7 mouse cellular contexts compared by ENCODE assay signal in genomic region chr2:136670539-136671271, GRCm38 (mm10). TPM values are rescaled to one million over a fixed set of nuclear protein-coding genes. Genes with fewer than 3 reads are reported as not detected.
DNase-seq lines count a peak whose midpoint lies in the region; ATAC-seq and TF ChIP-seq lines count a peak whose summit lies in the region.

No protein-coding gene starts in this region.

- peak; percentile 68 for DNase-seq in adipocyte (ENCODE audit: low spot score)
- DNase-seq in cerebellum, adult 11-12 months = peak; percentile 89
- peak; percentile 74 for DNase-seq in telencephalon, adult 2 months (ENCODE audit: low read depth, low spot score)
- no peak for DNase-seq in liver, postnatal 0 days

- WGBS in forebrain, embryonic 16.5 days = 30% methylated on average over 9 of the region's 9 CpGs
- WGBS in limb, embryonic 13.5 days = 34% methylated on average over 9 of the region's 9 CpGs
- WGBS in kidney, embryonic 14.5 days = 49% methylated on average over 9 of the region's 9 CpGs
- 51% methylated on average over 9 of the region's 9 CpGs for WGBS in liver, postnatal 0 days (ENCODE audit: insufficient replicate concordance)

- H3K9ac ChIP-seq in forebrain, embryonic 16.5 days (replicated peaks; ENCODE audit: low read depth, low read length) = no peak overlapping the region
- no peak overlapping the region for H3K9ac ChIP-seq in limb, embryonic 13.5 days
- no peak overlapping the region for H3K9ac ChIP-seq in kidney, embryonic 14.5 days (ENCODE audit: low read depth, low read length)
- no peak overlapping the region for H3K9ac ChIP-seq in liver, postnatal 0 days (replicated peaks)

- H3K27ac ChIP-seq in forebrain, embryonic 16.5 days (ENCODE audit: low read length) = peak overlapping the region; percentile 71
- no peak overlapping the region for H3K27ac ChIP-seq in limb, embryonic 13.5 days
- no peak overlapping the region for H3K27ac ChIP-seq in kidney, embryonic 14.5 days (ENCODE audit: low read depth, low read length)
- no peak overlapping the region for H3K27ac ChIP-seq in liver, postnatal 0 days (ENCODE audit: low read depth)

- H3K36me3 ChIP-seq in forebrain, embryonic 16.5 days (ENCODE audit: control insufficient read depth, insufficient read depth) = no peaks in the 10 kb centered on the region
- H3K36me3 ChIP-seq in limb, embryonic 13.5 days = no peaks in the 10 kb centered on the region
- H3K36me3 ChIP-seq in kidney, embryonic 14.5 days (ENCODE audit: control insufficient read depth, insufficient read depth, low read length) = no peaks in the 10 kb centered on the region
- no peaks in the 10 kb centered on the region for H3K36me3 ChIP-seq in liver, postnatal 0 days (replicated peaks; ENCODE audit: insufficient read depth, low read length)

- H3K27me3 ChIP-seq in forebrain, embryonic 16.5 days (replicated peaks; ENCODE audit: control insufficient read depth, insufficient read depth, low read length) = no peaks in the 10 kb centered on the region
- H3K27me3 ChIP-seq in limb, embryonic 13.5 days = no peaks in the 10 kb centered on the region
- H3K27me3 ChIP-seq in kidney, embryonic 14.5 days (ENCODE audit: control insufficient read depth, insufficient read depth, low read length) = no peaks in the 10 kb centered on the region
- H3K27me3 ChIP-seq in liver, postnatal 0 days (ENCODE audit: insufficient read depth, low read length) = no peaks in the 10 kb centered on the region

- H3K4me2 ChIP-seq in forebrain, embryonic 16.5 days (ENCODE audit: low read length) = no peak overlapping the region; the same call in 1 of the 2 replicates
- H3K4me2 ChIP-seq in limb, embryonic 13.5 days (replicated peaks) = 0 out of 2 replicates have a peak overlapping the region, but pooled peaks have one; percentile 7
- no peak overlapping the region for H3K4me2 ChIP-seq in kidney, embryonic 14.5 days (replicated peaks; ENCODE audit: low read depth, low read length)
- no peak overlapping the region for H3K4me2 ChIP-seq in liver, postnatal 0 days (ENCODE audit: low read depth, low read length)

- no peak for TF ChIP-seq CTCF in liver, postnatal 0 days (IDR thresholded peaks at IDR 0.05; ENCODE audit: low read depth)

- ATAC-seq in forebrain, embryonic 16.5 days = peak; percentile 86
- no peak for ATAC-seq in limb, embryonic 13.5 days (ENCODE audit: low FRiP score, low read depth)
- no peak for ATAC-seq in kidney, embryonic 14.5 days (ENCODE audit: low FRiP score, low TSS enrichment)
- ATAC-seq in liver, postnatal 0 days = no peak

- peaks cover 11% of the 10 kb centered on the region for H3K4me1 ChIP-seq in forebrain, embryonic 16.5 days (replicated peaks; ENCODE audit: control insufficient read depth, insufficient read depth, low read length)
- H3K4me1 ChIP-seq in limb, embryonic 13.5 days = peaks cover 15% of the 10 kb centered on the region
- no peaks in the 10 kb centered on the region for H3K4me1 ChIP-seq in kidney, embryonic 14.5 days (ENCODE audit: control insufficient read depth, insufficient read depth, low read length)
- no peaks in the 10 kb centered on the region for H3K4me1 ChIP-seq in liver, postnatal 0 days (ENCODE audit: insufficient read depth)

- no peaks in the 10 kb centered on the region for H3K9me3 ChIP-seq in forebrain, embryonic 16.5 days (ENCODE audit: control insufficient read depth, low read length)
- no peaks in the 10 kb centered on the region for H3K9me3 ChIP-seq in limb, embryonic 13.5 days
- H3K9me3 ChIP-seq in kidney, embryonic 14.5 days (ENCODE audit: control insufficient read depth, low read length) = no peaks in the 10 kb centered on the region
- H3K9me3 ChIP-seq in liver, postnatal 0 days (ENCODE audit: low read length) = no peaks in the 10 kb centered on the region

- no peak for TF ChIP-seq EP300 in liver, postnatal 0 days (IDR thresholded peaks at IDR 0.05; ENCODE audit: low read depth)

- no peak overlapping the region for H3K4me3 ChIP-seq in forebrain, embryonic 16.5 days (replicated peaks; ENCODE audit: low read length)
- no peak overlapping the region for H3K4me3 ChIP-seq in limb, embryonic 13.5 days
- H3K4me3 ChIP-seq in kidney, embryonic 14.5 days (ENCODE audit: low read length) = no peak overlapping the region
- H3K4me3 ChIP-seq in liver, postnatal 0 days (ENCODE audit: low read depth, low read length) = no peak overlapping the region

RNA-seq across cellular contexts. Expression of gene Snap25, which starts 42.5 kb away (rescaled TPM):
- polyA plus RNA-seq in forebrain, embryonic 16.5 days (2015; fragmentation: Nextera tagmentation; extraction: Ambion mirVana) = 134 and 169 TPM in 2 replicates
- 0.71 and 0.94 TPM in 2 replicates for polyA plus RNA-seq in limb, embryonic 13.5 days (2015; fragmentation: Nextera tagmentation; extraction: Ambion mirVana)
- 0.31 and 0.59 TPM in 2 replicates for polyA plus RNA-seq in kidney, embryonic 14.5 days (2014; fragmentation: Nextera tagmentation; extraction: Ambion mirVana)
- polyA plus RNA-seq in liver, postnatal 0 days (2015; fragmentation: Nextera tagmentation; extraction: Ambion mirVana) = 0.11 TPM in 1 of 2 replicates, not detected in the other

Comparison
In these comparisons a context has a peak if more than half of its experiments do, and no peak if none do; other contexts are left out.
1. RNA of gene Snap25, which starts 42.5 kb away (polyA plus RNA-seq): 134 to 169 TPM in forebrain, embryonic 16.5 days; 0.71 to 0.94 TPM in limb, embryonic 13.5 days, 0.31 to 0.59 TPM in kidney, embryonic 14.5 days and 0.11 TPM in liver, postnatal 0 days; every median in the first group is over 10 times any median in the second.